Mouse (Mus musculus): ENCODE measurements around the gene Ube2l3.
A peak's percentile ranks its signal among the peaks of the same experiment; 100 is the strongest.

Gene Ube2l3

DNA sequence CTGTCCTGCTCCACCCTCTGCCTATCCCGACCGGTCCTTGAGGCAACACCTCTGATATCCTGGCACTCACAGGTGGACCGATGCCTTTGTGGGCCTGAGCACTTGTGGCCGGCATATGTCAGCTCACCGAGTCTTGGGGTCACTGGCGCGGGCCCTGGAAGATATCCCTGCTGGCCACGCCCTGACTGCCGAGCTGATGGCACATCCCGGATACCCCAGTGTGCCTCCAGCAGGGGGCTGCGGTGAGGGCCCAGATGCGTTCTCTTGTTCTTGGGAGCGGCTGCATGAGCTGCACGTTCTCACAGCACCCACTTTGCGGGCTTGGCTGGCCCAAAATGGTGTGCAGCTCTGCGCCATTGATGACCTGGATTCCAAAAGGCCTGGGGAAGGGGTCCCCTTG lies 54.4 kb downstream of the Ube2l3 start:
- no peak for DNase-seq (ENCODE audit: low read depth in 1 of 2, low spot score in 2 of 2)

GRCm38 (mm10) chr16:17147391-17147929 lies 55.0 kb downstream of the Ube2l3 start:
- no peak for DNase-seq (ENCODE audit: low read depth in 1 of 2, low spot score in 2 of 2)

- peak; percentile 49 to 66 for DNase-seq (ENCODE audit: low read depth in 1 of 2, low spot score in 2 of 2)
Measured at GRCm38 (mm10) chr16:17146772-17147235, 55.6 kb downstream of the Ube2l3 start, which contains the start of gene Ccdc116. Gene Ccdc116 (minus strand): TSS chr16:17147229.

DNA sequence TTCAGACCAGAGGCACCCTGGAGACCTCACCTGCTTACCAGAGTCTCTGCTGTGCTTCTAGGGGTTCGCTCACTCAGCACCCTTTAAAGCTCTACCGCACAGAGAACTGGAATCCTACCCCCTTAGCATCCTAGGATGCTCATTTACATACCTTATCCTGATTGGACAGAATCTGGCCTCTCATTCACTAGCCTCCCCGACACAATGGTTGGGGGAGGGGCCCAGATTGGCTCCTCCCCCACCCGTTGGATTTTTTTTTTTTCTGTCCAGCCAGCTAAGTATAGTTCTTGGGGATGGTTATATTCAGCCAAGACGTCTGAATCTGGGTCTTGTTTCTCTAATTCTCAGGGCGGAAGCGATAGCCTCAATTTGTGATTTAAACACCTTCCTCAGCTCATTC lies 58.1 kb downstream of the Ube2l3 start, which contains the start of gene Ydjc:
Ydjc (plus strand) TSS at position 283 of the 400 bp plus-strand sequence.
- no peak for DNase-seq (ENCODE audit: low read depth in 1 of 2, low spot score in 2 of 2)

DNA sequence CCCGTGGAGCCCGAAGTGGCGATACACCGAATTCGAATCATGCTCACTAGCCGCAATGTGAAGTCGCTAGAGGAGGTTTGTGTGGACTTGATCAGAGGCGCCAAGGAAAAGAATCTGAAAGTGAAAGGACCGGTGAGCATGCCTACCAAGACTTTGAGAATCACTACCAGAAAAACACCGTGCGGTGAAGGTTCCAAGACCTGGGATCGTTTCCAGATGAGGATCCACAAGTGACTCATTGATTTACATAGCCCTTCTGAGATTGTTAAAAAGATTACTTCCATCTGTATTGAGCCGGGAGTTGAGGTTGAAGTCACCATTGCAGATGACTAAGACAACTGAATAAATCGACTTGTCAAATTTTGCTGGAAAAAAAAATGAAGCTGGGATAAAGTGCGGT lies 65.1 kb downstream of the Ube2l3 start:
- no peak for DNase-seq (ENCODE audit: low read depth in 1 of 2, low spot score in 2 of 2)

DNA sequence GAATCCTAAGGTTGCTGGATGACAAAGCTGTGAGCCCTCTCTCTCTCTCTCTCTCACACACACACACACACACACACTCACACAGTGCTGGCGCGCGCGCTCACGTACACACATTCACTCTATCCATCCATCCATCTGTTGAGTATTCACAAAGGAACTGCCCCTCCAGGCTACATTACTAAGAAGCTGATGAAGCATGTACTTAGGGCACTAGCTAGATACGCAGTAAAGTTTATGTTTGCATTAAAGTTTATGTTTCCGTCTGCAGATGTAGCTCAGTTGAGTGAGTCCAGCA lies 69.6 kb downstream of the Ube2l3 start:
- DNase-seq (ENCODE audit: low read depth in 1 of 2, low spot score in 2 of 2) = no peak

DNA sequence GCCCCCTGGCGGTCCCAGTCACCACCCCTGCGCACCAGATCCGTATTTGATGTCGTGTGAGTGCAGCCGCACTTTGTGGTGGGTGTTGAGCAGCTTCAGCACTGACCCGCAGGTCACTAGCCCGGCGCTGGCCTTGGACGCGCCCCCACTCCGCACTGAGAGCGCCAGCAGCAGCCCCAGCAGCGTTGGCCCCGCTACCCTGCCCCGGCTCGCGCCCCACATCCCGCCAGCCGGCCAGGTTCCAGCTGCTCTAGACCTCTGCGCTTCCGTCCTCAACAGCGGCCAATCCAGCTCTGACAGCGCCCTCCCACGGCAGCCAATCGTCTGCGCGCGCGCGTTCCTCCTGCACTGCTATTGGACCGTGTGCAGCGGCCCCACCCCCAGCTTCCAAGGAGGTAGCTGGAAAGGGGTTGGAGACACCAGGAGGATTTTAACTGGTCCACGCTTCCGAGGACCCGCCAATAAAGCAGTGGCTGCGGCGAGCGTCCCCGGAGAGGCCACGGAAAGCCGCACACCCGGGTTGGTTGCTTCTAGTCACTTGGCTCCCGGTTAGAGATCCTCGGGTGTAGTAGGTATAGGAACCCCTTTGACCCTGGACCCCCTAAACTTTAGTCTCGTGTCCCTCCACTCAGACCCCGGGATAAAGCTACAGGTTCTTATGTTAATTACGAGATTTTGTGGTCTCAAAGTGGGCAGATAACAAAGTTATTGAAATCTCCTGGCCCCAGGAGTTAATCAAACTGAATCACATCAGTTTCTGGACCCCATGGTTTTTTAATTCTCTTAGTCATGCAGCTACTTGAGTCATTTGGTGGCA lies 70.2 kb downstream of the Ube2l3 start, which contains the start of gene Sdf2l1:
Sdf2l1 (minus strand) TSS at position 295 of the 817 bp plus-strand sequence.
- peak; percentile 93 for DNase-seq (ENCODE audit: low read depth in 1 of 2, low spot score in 2 of 2)

DNA sequence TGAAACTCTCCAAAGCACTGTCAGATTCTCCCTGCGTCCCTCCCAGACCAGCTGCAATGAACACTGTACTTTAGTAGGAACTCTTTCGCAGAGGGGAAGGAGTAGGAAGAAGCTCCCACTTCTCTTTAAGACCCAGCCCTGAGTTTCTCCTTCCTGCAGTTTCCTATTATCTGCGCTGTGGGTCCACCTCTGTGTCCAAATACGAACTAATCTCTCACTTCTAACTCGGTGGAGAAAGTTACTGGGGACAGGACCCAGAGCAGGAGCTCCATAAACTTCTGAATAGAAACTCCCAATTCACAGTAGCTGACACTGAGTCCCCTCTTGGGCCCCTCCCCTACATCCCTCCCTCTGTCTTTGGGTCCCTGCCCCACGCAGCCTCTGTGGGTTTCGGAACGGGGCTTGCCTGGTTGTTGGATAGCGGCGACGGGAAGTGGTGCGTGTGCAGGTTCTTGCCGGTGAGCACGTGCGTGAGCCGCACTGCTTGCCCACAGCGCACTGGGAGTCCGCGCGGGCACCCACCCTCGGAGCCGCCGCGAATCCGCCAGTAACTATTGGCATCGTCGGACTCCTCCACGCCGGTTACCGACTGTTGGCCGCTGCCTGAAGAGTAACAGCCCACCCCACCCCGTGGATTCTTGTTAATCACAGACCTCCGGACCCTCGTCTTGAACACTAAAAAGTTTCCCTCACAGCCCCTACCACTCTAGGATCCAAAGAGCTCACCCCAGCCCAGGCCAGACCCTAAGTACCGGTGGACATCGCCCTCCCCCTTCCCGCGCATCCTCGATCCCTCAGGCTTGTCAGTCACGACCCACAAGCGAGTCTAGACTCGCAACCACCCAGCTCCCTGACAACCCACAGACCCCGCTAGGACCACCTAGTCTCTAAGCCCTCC lies 71.0 kb downstream of the Ube2l3 start:
- DNase-seq (ENCODE audit: low read depth in 1 of 2, low spot score in 2 of 2) = no peak

DNA sequence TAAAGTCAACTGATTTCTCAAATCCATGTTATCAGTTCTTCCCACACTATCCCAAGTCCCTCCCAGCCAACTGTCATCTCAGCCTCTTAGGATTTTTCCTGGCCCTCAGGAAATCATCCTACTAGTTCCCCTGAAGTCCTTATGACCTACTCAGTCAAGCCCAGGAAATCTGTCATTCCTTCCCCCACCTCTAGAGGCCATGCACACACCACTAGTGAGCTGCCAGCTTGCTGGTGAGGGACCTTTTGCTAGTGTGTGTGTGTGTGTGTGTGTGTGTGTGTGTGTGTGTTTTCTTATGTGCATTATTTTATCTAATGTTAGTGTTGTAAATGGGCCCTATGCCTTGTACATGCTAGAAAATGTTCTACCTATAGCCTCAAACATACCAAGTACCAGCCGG lies 75.2 kb downstream of the Ube2l3 start:
- DNase-seq (ENCODE audit: low read depth in 1 of 2, low spot score in 2 of 2) = peak in 1 of 2 experiments; percentile 21

DNA sequence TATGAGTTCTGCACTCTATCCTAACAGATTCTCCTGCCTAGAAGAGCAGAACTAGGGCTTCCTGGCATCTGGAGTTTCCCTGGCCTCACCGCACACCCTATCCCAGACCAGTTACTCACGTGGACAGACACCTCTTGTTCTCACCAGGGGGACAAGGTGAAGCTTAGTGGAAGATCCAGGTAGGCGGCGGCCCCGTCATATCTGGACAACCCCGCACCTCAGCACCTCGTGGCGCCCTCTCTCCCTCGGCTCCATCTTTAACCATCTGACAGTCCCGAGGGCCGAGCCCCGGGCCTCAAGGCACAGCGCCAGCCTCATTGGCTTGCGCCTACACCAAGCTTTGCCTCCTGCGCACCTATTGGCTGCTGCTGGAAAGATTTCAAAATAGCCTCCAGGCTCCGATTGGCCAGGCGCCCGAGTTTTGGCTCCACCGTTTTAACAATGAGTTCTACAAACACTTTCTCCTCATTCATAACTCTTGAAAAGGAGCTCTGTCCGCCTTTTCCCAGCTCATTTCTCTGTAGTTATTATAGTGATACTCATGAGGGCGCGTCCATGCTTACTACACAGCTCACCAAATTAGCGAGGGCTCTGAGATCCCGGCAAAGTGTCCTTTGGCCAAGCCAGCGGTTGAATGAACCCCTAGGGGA lies 77.5 kb downstream of the Ube2l3 start, which contains the start of gene 2610318N02Rik:
2610318N02Rik (minus strand) TSS at position 297 of the 650 bp plus-strand sequence.
- peak; percentile 42 to 50 for DNase-seq (ENCODE audit: low read depth in 1 of 2, low spot score in 2 of 2)

GRCm38 (mm10) chr16:17124119-17124870 lies 78.2 kb downstream of the Ube2l3 start:
- no peak for DNase-seq (ENCODE audit: low read depth in 1 of 2, low spot score in 2 of 2)

DNA sequence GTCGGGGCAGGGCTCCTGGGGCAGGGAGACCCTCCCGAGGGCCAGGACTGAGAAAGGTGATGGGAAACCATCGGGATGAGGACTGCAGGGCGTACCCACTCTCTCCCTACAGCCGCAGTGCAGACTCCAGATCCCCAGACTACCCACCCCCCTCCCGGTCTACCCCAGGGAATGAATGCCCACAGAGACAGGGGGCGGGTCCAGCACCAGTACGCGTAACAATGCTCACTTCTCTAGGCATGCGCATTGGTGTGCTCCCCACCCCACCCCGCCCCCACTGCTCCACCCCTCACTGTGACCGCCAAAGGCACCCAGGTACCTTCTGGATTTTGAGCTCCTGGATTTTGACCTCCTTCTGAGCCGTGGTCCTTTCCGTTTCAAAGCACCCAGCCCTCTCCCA lies 80.9 kb downstream of the Ube2l3 start:
- DNase-seq (ENCODE audit: low read depth in 1 of 2, low spot score in 2 of 2) = no peak

- DNase-seq (ENCODE audit: low read depth in 1 of 2, low spot score in 2 of 2) = no peak
Measured at GRCm38 (mm10) chr16:17117309-17117799, 85.1 kb downstream of the Ube2l3 start.

DNA sequence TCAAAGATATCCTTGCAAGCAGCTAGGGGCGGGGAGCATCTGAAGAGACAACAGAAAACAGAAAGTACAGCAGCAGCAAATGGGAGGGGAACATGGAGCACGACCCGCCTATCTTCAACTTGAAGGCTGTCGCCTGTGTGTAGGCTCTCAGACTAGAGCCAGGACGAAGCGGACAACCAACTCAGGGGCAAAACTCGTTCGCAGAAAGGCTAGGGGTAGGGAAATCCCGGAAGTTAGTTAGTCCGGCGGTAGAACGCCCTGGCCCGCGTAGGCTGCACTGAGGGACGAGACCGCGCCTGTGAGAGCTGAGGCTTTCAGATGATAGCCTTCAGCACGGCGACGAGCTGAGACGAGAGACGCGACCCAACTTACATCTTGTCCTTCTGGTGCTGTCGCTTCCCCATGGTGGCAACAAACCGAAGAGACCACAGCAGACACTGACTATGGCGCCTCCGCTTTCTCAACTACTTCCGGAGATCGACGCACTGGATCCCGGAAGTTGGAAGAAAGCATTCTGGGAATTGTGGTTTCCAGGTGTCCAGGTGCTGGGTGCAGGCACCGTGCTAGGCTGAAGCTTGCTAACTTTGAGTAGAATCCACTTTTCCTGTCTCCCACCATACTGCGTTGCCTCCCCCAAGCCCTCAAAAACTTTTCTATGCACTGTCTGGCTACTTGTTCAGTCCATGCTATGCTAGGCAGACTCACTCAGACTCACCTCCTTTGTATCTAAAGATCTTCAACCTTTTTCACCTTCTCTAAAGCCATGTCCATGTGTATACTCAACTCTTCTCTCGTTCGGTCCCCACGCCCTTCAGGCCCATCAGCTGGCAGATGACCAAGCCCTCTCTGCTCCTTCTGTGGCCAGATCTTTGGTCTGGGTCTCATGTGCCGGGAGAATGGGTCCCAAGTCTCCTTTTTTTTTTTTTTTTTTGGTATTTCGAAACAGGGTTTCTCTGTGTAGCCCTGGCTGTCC lies 91.4 kb downstream of the Ube2l3 start, which contains the start of gene Ppil2:
Ppil2 (minus strand) TSS at position 487 of the 973 bp plus-strand sequence.
- DNase-seq (ENCODE audit: low read depth in 1 of 2, low spot score in 2 of 2) = peak; percentile 27 to 47

DNA sequence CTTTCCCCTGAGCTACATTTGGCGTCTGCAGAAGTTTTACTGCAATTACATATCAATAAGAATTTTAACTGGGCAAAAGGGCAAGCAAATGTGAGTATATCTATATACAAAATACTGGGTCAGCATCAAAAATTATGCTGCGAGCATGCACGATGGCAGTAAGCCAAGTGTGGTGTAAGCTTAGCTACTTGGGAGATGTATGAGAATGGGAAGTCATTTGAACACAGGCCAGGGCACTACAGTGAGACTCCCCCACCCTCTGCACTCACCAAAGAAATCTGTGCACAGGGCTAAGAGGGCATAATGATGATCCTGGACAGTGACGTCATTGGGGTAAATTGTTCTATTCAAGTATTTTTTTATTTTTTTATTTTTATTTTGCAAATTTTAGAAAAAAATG lies 97.8 kb downstream of the Ube2l3 start:
- no peak for DNase-seq (ENCODE audit: low read depth in 1 of 2, low spot score in 2 of 2)

- DNase-seq (ENCODE audit: low read depth in 1 of 2, low spot score in 2 of 2) = no peak
Measured at GRCm38 (mm10) chr16:17102630-17103220, 99.7 kb downstream of the Ube2l3 start.
